Mouse (Mus musculus): ENCODE results near the gene Cd5. TPM values are rescaled to one million over a fixed set of nuclear protein-coding genes. Genes with fewer than 3 reads are reported as not detected.

Cd5 gene
- polyA plus RNA-seq, 1 experiment from 2014 or later, result 0.13 TPM

GRCm38 (mm10) chr19:10735861-10736260 is 2.9 kb downstream of the Cd5 start:
- ATAC-seq, result no peak
- no peak overlapping the region for H3K9ac ChIP-seq
- no peak overlapping the region for H3K27ac ChIP-seq
- H3K27me3 ChIP-seq (replicated peaks), result no peaks in the 10 kb centered on the region
- no peak overlapping the region for H3K4me2 ChIP-seq (replicated peaks)
- H3K4me1 ChIP-seq (replicated peaks), result no peaks in the 10 kb centered on the region
- no peaks in the 10 kb centered on the region for H3K36me3 ChIP-seq
- WGBS, result 95% methylated on average over 7 of the region's 7 CpGs
- H3K9me3 ChIP-seq, result no peaks in the 10 kb centered on the region
- no peak overlapping the region for H3K4me3 ChIP-seq (replicated peaks)

GRCm38 (mm10) chr19:10735061-10735460 is 3.7 kb downstream of the Cd5 start:
- WGBS, result 67% methylated on average over 3 of the region's 3 CpGs
- Histone ChIP-seq H3K27me3 (replicated peaks) (no peaks in the 10 kb centered on the region), H3K9ac (no peak overlapping the region), H3K27ac (no peak overlapping the region), H3K36me3 (no peaks in the 10 kb centered on the region), H3K4me2 (replicated peaks) (no peak overlapping the region), H3K9me3 (no peaks in the 10 kb centered on the region), H3K4me3 (replicated peaks) (no peak overlapping the region), H3K4me1 (replicated peaks) (no peaks in the 10 kb centered on the region)
- ATAC-seq, result no peak

DNA sequence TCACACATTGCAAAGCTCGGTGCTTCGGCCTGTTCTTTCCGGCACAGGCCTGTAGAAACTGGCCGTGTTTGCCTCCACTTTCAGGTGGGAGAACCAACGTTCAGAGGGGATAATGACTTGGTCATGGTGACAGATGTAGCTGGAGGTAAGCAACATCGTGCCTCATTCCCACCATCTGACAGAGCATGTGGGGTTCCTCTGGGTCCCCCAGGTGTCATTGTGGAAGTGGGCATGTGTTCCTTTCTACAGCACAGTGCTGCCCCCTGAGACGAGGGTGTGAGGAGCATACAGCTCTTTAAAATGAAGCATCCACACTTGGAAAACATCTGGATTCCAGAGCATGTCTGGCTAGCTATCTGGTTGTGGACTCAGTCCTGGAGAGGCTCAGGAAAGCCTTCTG is 4.2 kb downstream of the Cd5 start:
- WGBS, result 82% methylated on average over 7 of the region's 7 CpGs
- ATAC-seq, result no peak

GRCm38 (mm10) chr19:10733501-10734127 is 5.2 kb downstream of the Cd5 start:
- WGBS, result 67% methylated on average over 10 of the region's 10 CpGs
- H3K36me3 ChIP-seq, result no peaks in the 10 kb centered on the region

More for the DNA sequence above, 4.2 kb downstream of the Cd5 start:
- Histone ChIP-seq H3K27me3 (replicated peaks) (no peaks in the 10 kb centered on the region), H3K9me3 (no peaks in the 10 kb centered on the region), H3K9ac (no peak overlapping the region), H3K36me3 (no peaks in the 10 kb centered on the region), H3K27ac (no peak overlapping the region), H3K4me1 (replicated peaks) (no peaks in the 10 kb centered on the region), H3K4me2 (replicated peaks) (no peak overlapping the region), H3K4me3 (replicated peaks) (no peak overlapping the region)

GRCm38 (mm10) chr19:10732741-10733140 is 6.1 kb downstream of the Cd5 start:
- Histone ChIP-seq H3K9ac (no peak overlapping the region), H3K27ac (no peak overlapping the region), H3K4me3 (replicated peaks) (no peak overlapping the region), H3K27me3 (replicated peaks) (no peaks in the 10 kb centered on the region), H3K4me1 (replicated peaks) (no peaks in the 10 kb centered on the region), H3K4me2 (replicated peaks) (no peak overlapping the region), H3K9me3 (no peaks in the 10 kb centered on the region), H3K36me3 (no peaks in the 10 kb centered on the region)
- no peak for ATAC-seq
- WGBS, result 92% methylated on average over 7 of the region's 7 CpGs

More at GRCm38 (mm10) chr19:10733501-10734127, 5.2 kb downstream of the Cd5 start:
- H3K9me3 ChIP-seq, result no peaks in the 10 kb centered on the region
- H3K27me3 ChIP-seq (replicated peaks), result no peaks in the 10 kb centered on the region
- no peaks in the 10 kb centered on the region for H3K4me1 ChIP-seq (replicated peaks)
- no peak for ATAC-seq
- no peak overlapping the region for H3K4me3 ChIP-seq (replicated peaks)
- no peak overlapping the region for H3K27ac ChIP-seq
- no peak overlapping the region for H3K9ac ChIP-seq
- no peak overlapping the region for H3K4me2 ChIP-seq (replicated peaks)

- 87% methylated on average over 7 of the region's 7 CpGs for WGBS
- no peaks in the 10 kb centered on the region for H3K36me3 ChIP-seq
- no peak overlapping the region for H3K9ac ChIP-seq
- H3K4me1 ChIP-seq (replicated peaks), result no peaks in the 10 kb centered on the region
- no peaks in the 10 kb centered on the region for H3K27me3 ChIP-seq (replicated peaks)
- no peaks in the 10 kb centered on the region for H3K9me3 ChIP-seq
- H3K27ac ChIP-seq, result no peak overlapping the region
- H3K4me2 ChIP-seq (replicated peaks), result no peak overlapping the region
- ATAC-seq, result no peak
- no peak overlapping the region for H3K4me3 ChIP-seq (replicated peaks)
Observed at GRCm38 (mm10) chr19:10731975-10732374, 6.8 kb downstream of the Cd5 start.

GRCm38 (mm10) chr19:10730469-10730868 is 8.3 kb downstream of the Cd5 start:
- Histone ChIP-seq H3K36me3 (no peaks in the 10 kb centered on the region), H3K27me3 (replicated peaks) (no peaks in the 10 kb centered on the region), H3K9ac (no peak overlapping the region), H3K4me1 (replicated peaks) (no peaks in the 10 kb centered on the region), H3K4me2 (replicated peaks) (no peak overlapping the region), H3K27ac (no peak overlapping the region), H3K9me3 (no peaks in the 10 kb centered on the region), H3K4me3 (replicated peaks) (no peak overlapping the region)
- WGBS, result 68% methylated on average over 5 of the region's 5 CpGs
- ATAC-seq, result no peak

DNA sequence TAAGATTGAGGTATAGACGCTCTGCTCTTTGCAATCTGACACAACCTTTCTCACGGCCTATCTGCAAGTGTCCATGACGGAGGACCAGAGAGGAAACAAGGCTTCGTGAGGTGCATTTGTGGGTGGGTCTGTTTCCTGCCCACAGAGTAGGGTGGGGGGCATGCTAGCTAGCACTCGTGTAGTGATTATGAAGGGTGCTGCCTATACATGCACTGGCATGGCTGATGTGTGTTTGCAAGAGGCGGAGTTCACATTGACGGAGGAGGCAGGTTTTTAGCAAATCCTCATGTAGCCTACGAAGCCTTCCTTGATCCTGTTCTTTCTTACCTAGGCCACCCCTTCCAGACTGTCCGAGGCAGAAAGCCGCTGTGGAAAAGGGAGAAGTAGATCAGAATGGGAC is 8.9 kb downstream of the Cd5 start:
- no peak overlapping the region for H3K4me2 ChIP-seq (replicated peaks)
- no peak overlapping the region for H3K9ac ChIP-seq
- ATAC-seq, result no peak
- no peaks in the 10 kb centered on the region for H3K36me3 ChIP-seq
- H3K4me1 ChIP-seq (replicated peaks), result no peaks in the 10 kb centered on the region
- H3K27ac ChIP-seq, result no peak overlapping the region
- 89% methylated on average over 10 of the region's 10 CpGs for WGBS
- no peak overlapping the region for H3K4me3 ChIP-seq (replicated peaks)
- no peaks in the 10 kb centered on the region for H3K27me3 ChIP-seq (replicated peaks)
- no peaks in the 10 kb centered on the region for H3K9me3 ChIP-seq

- ATAC-seq, result no peak
- H3K36me3 ChIP-seq, result no peaks in the 10 kb centered on the region
- no peak overlapping the region for H3K9ac ChIP-seq
- H3K4me3 ChIP-seq (replicated peaks), result no peak overlapping the region
- H3K27me3 ChIP-seq (replicated peaks), result no peaks in the 10 kb centered on the region
- H3K9me3 ChIP-seq, result no peaks in the 10 kb centered on the region
- 77% methylated on average over 13 of the region's 13 CpGs for WGBS
- H3K27ac ChIP-seq, result no peak overlapping the region
- peaks cover 7% of the 10 kb centered on the region; the same call in 1 of the 2 replicates for H3K4me1 ChIP-seq (replicated peaks)
- H3K4me2 ChIP-seq (replicated peaks), result no peak overlapping the region
Observed at GRCm38 (mm10) chr19:10724629-10725363, 14.0 kb downstream of the Cd5 start.

DNA sequence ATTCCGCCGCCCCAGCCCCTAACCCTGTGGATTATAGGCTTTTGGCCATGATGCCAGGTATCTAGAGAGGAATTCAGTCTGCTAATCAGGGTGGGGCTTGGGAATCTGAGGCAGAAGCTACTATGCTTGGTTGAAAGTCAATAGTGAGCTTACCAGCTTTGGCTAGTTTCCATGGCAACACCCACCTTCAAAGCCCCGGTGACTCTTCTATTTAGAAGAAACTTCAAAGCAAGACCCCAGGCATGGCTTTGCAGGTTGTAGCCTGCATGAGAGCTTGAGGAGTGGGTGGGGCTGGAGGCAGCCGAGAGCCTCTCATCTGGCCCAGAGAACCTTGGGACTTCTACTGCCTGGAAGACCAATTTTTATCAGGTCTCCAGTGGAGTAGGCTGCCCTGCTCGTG is 15.2 kb downstream of the Cd5 start:
- Histone ChIP-seq H3K36me3 (no peaks in the 10 kb centered on the region), H3K4me3 (replicated peaks) (no peak overlapping the region), H3K4me1 (replicated peaks) (peaks cover 7% of the 10 kb centered on the region; the same call in 1 of the 2 replicates), H3K27ac (no peak overlapping the region), H3K27me3 (replicated peaks) (no peaks in the 10 kb centered on the region), H3K4me2 (replicated peaks) (no peak overlapping the region), H3K9ac (no peak overlapping the region), H3K9me3 (no peaks in the 10 kb centered on the region)
- WGBS, result 38% methylated on average over 5 of the region's 5 CpGs
- no peak for ATAC-seq

- Histone ChIP-seq H3K9me3 (no peaks in the 10 kb centered on the region), H3K27me3 (replicated peaks) (no peaks in the 10 kb centered on the region), H3K27ac (no peak overlapping the region), H3K36me3 (no peaks in the 10 kb centered on the region), H3K4me1 (replicated peaks) (peaks cover 7% of the 10 kb centered on the region; the same call in 1 of the 2 replicates), H3K9ac (no peak overlapping the region), H3K4me2 (replicated peaks) (no peak overlapping the region), H3K4me3 (replicated peaks) (no peak overlapping the region)
- WGBS, result 19% methylated on average over 13 of the region's 13 CpGs
- no peak for ATAC-seq
Observed at GRCm38 (mm10) chr19:10723084-10723483, 15.7 kb downstream of the Cd5 start.

- H3K4me2 ChIP-seq (replicated peaks), result no peak overlapping the region
- H3K27ac ChIP-seq, result no peak overlapping the region
- H3K9ac ChIP-seq, result no peak overlapping the region
- H3K27me3 ChIP-seq (replicated peaks), result no peaks in the 10 kb centered on the region
- no peaks in the 10 kb centered on the region for H3K9me3 ChIP-seq
- no peak overlapping the region for H3K4me3 ChIP-seq (replicated peaks)
- no peak for ATAC-seq
- 52% methylated on average over 5 of the region's 5 CpGs for WGBS
- no peaks in the 10 kb centered on the region for H3K36me3 ChIP-seq
- H3K4me1 ChIP-seq (replicated peaks), result peaks cover 7% of the 10 kb centered on the region; the same call in 1 of the 2 replicates
Observed at GRCm38 (mm10) chr19:10721064-10721463, 17.7 kb downstream of the Cd5 start.

- no peak overlapping the region for H3K4me2 ChIP-seq (replicated peaks)
- no peaks in the 10 kb centered on the region for H3K27me3 ChIP-seq (replicated peaks)
- no peaks in the 10 kb centered on the region for H3K36me3 ChIP-seq
- no peak overlapping the region for H3K27ac ChIP-seq
- no peaks in the 10 kb centered on the region for H3K9me3 ChIP-seq
- WGBS, result 16% methylated on average over 3 of the region's 3 CpGs
- H3K9ac ChIP-seq, result no peak overlapping the region
- no peak for ATAC-seq
- H3K4me1 ChIP-seq (replicated peaks), result peaks cover 7% of the 10 kb centered on the region; the same call in 1 of the 2 replicates
- no peak overlapping the region for H3K4me3 ChIP-seq (replicated peaks)
Observed at GRCm38 (mm10) chr19:10720524-10720923, 18.3 kb downstream of the Cd5 start.

All from intestine, embryonic 15.5 days (tissue).